Mouse (Mus musculus): ENCODE measurements around the gene Trpc1. TPM values are rescaled to one million over a fixed set of nuclear protein-coding genes. Genes with fewer than 3 reads are reported as not detected.

Trpc1 gene
- polyA plus RNA-seq (2014; fragmentation: Illumina TruSeq; extraction: RNeasy Lipid Tissue Mini Kit (QIAGEN cat#74804); ENCODE audit: low read depth, low replicate concordance) = 0.29 TPM

GRCm38 (mm10) chr9:95750037-95750511 lies at the start of gene Trpc1:
Trpc1 (minus strand) TSS chr9:95750375.

Other genes with a start within 250 kb of the Trpc1 start
- 37.5 TPM for gene U2surp, start 238.4 kb downstream of the Trpc1 start, polyA plus RNA-seq (2014; fragmentation: Illumina TruSeq; extraction: RNeasy Lipid Tissue Mini Kit (QIAGEN cat#74804); ENCODE audit: low read depth, low replicate concordance)
- gene Paqr9, start 190.7 kb downstream of the Trpc1 start, polyA plus RNA-seq (2014; fragmentation: Illumina TruSeq; extraction: RNeasy Lipid Tissue Mini Kit (QIAGEN cat#74804); ENCODE audit: low read depth, low replicate concordance) = 151 TPM
- gene Pcolce2, start 112.8 kb downstream of the Trpc1 start, polyA plus RNA-seq (2014; fragmentation: Illumina TruSeq; extraction: RNeasy Lipid Tissue Mini Kit (QIAGEN cat#74804); ENCODE audit: low read depth, low replicate concordance) = 0.77 TPM
- 3.7 TPM for gene Pls1, start 94.9 kb upstream of the Trpc1 start, polyA plus RNA-seq (2014; fragmentation: Illumina TruSeq; extraction: RNeasy Lipid Tissue Mini Kit (QIAGEN cat#74804); ENCODE audit: low read depth, low replicate concordance)
- 7.2 TPM for gene Atr, start 107.2 kb upstream of the Trpc1 start, polyA plus RNA-seq (2014; fragmentation: Illumina TruSeq; extraction: RNeasy Lipid Tissue Mini Kit (QIAGEN cat#74804); ENCODE audit: low read depth, low replicate concordance)
- 6.9 TPM for gene Xrn1, start 204.4 kb upstream of the Trpc1 start, polyA plus RNA-seq (2014; fragmentation: Illumina TruSeq; extraction: RNeasy Lipid Tissue Mini Kit (QIAGEN cat#74804); ENCODE audit: low read depth, low replicate concordance)